Mouse (Mus musculus): ENCODE measurements around the gene Myod1. TPM values are rescaled to one million over a fixed set of nuclear protein-coding genes. Genes with fewer than 3 reads are reported as not detected.

The Myod1 gene
- total RNA-seq, 2 experiments from 2014 or later: not detected

GRCm38 (mm10) chr7:46393116-46393515 is 16.8 kb downstream of the Myod1 start:
- DNase-seq: peak; percentile 79 to 82

- DNase-seq: no peak
Observed at GRCm38 (mm10) chr7:46393718-46394511, 17.6 kb downstream of the Myod1 start.

GRCm38 (mm10) chr7:46394933-46395332 is 18.7 kb downstream of the Myod1 start:
- no peak for DNase-seq

GRCm38 (mm10) chr7:46395571-46395970 is 19.3 kb downstream of the Myod1 start:
- DNase-seq: no peak

- peak; percentile 61 to 71 for DNase-seq
Observed at GRCm38 (mm10) chr7:46396231-46396927, 20.1 kb downstream of the Myod1 start, which contains the start of gene Kcnc1. Gene Kcnc1 (plus strand): TSS chr7:46396497.

GRCm38 (mm10) chr7:46396928-46397731 is 20.9 kb downstream of the Myod1 start:
- DNase-seq: peak; percentile 71 to 73

GRCm38 (mm10) chr7:46397732-46398333 is 21.6 kb downstream of the Myod1 start:
- DNase-seq: no peak

- DNase-seq: no peak
Observed at GRCm38 (mm10) chr7:46398612-46399011, 22.3 kb downstream of the Myod1 start.

- DNase-seq: no peak
Observed at GRCm38 (mm10) chr7:46399676-46400075, 23.4 kb downstream of the Myod1 start.

- peak in 1 of 2 experiments; percentile 5 for DNase-seq
Observed at GRCm38 (mm10) chr7:46400346-46400745, 24.1 kb downstream of the Myod1 start.

GRCm38 (mm10) chr7:46401371-46402180 is 25.3 kb downstream of the Myod1 start:
- peak in 1 of 2 experiments; percentile 2 for DNase-seq

- DNase-seq: peak in 1 of 2 experiments; percentile 2
Observed at GRCm38 (mm10) chr7:46403616-46404485, 27.6 kb downstream of the Myod1 start.

- no peak for DNase-seq
Observed at GRCm38 (mm10) chr7:46404756-46405155, 28.5 kb downstream of the Myod1 start.

GRCm38 (mm10) chr7:46408606-46409005 is 32.3 kb downstream of the Myod1 start:
- no peak for DNase-seq

GRCm38 (mm10) chr7:46409204-46409789 is 33.0 kb downstream of the Myod1 start:
- no peak for DNase-seq

GRCm38 (mm10) chr7:46410727-46411126 is 34.5 kb downstream of the Myod1 start:
- DNase-seq: no peak

- DNase-seq: no peak
Observed at GRCm38 (mm10) chr7:46412823-46413222, 36.5 kb downstream of the Myod1 start.

GRCm38 (mm10) chr7:46413959-46414725 is 37.9 kb downstream of the Myod1 start:
- no peak for DNase-seq

- peak in 1 of 2 experiments; percentile 37 for DNase-seq
Observed at GRCm38 (mm10) chr7:46415818-46416425, 39.6 kb downstream of the Myod1 start.

All from layer of hippocampus, postnatal 36 days (tissue).